Mouse (Mus musculus): ENCODE data around the gene Klhl10. TPM values are rescaled to one million over a fixed set of nuclear protein-coding genes. Genes with fewer than 3 reads are reported as not detected.

Gene Klhl10
- polyA plus RNA-seq (2014; fragmentation: Nextera tagmentation; extraction: Ambion mirVana) = 0.55 and 0.84 TPM in 2 replicates

- Histone ChIP-seq H3K27ac (replicated peaks; ENCODE audit: low read depth, low read length) (peak within 1 kb of the TSS; percentile 75), H3K9ac (ENCODE audit: low read depth, low read length) (peak within 1 kb of the TSS; percentile 95), H3K4me3 (ENCODE audit: low read depth, low read length) (peak within 1 kb of the TSS; percentile 85), H3K9me3 (ENCODE audit: control insufficient read depth, low read length) (no peaks in the 10 kb centered on the region), H3K4me1 (ENCODE audit: control insufficient read depth, insufficient read depth, low read length) (peaks cover 10% of the 10 kb centered on the region), H3K4me2 (ENCODE audit: low read depth, low read length) (peak within 1 kb of the TSS; percentile 77), H3K36me3 (ENCODE audit: control insufficient read depth, insufficient read depth, low read length) (peaks cover 14% of the 10 kb centered on the region), H3K27me3 (replicated peaks; ENCODE audit: control insufficient read depth, insufficient read depth, low read length) (no peaks in the 10 kb centered on the region)
- WGBS = 77% methylated on average over 8 of the region's 8 CpGs
- DNase-seq (ENCODE audit: low spot score) (no peak), ATAC-seq (ENCODE audit: low read depth) (no peak)
Observed at GRCm38 (mm10) chr11:100441797-100442196, at the start of gene Klhl10, which contains the start of gene Nt5c3b. Gene Klhl10 (plus strand): TSS chr11:100441917. Gene Nt5c3b (minus strand): TSS chr11:100441808.

GRCm38 (mm10) chr11:100392958-100393357 lies 48.8 kb upstream of the Klhl10 start:
- Histone ChIP-seq H3K4me3 (ENCODE audit: low read depth, low read length) (no peak overlapping the region), H3K27ac (replicated peaks; ENCODE audit: low read depth, low read length) (no peak overlapping the region), H3K9me3 (ENCODE audit: control insufficient read depth, low read length) (no peaks in the 10 kb centered on the region), H3K4me2 (ENCODE audit: low read depth, low read length) (no peak overlapping the region), H3K4me1 (ENCODE audit: control insufficient read depth, insufficient read depth, low read length) (peaks cover 50% of the 10 kb centered on the region), H3K9ac (ENCODE audit: low read depth, low read length) (no peak overlapping the region), H3K27me3 (replicated peaks; ENCODE audit: control insufficient read depth, insufficient read depth, low read length) (no peaks in the 10 kb centered on the region), H3K36me3 (ENCODE audit: control insufficient read depth, insufficient read depth, low read length) (no peaks in the 10 kb centered on the region)
- no peak for DNase-seq (ENCODE audit: low spot score)
- WGBS = 88% methylated on average over 5 of the region's 5 CpGs
- no peak for ATAC-seq (ENCODE audit: low read depth)

GRCm38 (mm10) chr11:100393733-100394132 lies 48.0 kb upstream of the Klhl10 start:
- WGBS = 74% methylated on average over 7 of the region's 7 CpGs

GRCm38 (mm10) chr11:100394353-100395074 lies 47.2 kb upstream of the Klhl10 start:
- Histone ChIP-seq H3K4me2 (ENCODE audit: low read depth, low read length) (peak overlapping the region; percentile 77), H3K4me1 (ENCODE audit: control insufficient read depth, insufficient read depth, low read length) (peaks cover 43% of the 10 kb centered on the region), H3K36me3 (ENCODE audit: control insufficient read depth, insufficient read depth, low read length) (no peaks in the 10 kb centered on the region), H3K27me3 (replicated peaks; ENCODE audit: control insufficient read depth, insufficient read depth, low read length) (no peaks in the 10 kb centered on the region), H3K9ac (ENCODE audit: low read depth, low read length) (no peak overlapping the region), H3K27ac (replicated peaks; ENCODE audit: low read depth, low read length) (no peak overlapping the region), H3K4me3 (ENCODE audit: low read depth, low read length) (no peak overlapping the region), H3K9me3 (ENCODE audit: control insufficient read depth, low read length) (no peaks in the 10 kb centered on the region)
- no peak for DNase-seq (ENCODE audit: low spot score)
- WGBS = 71% methylated on average over 5 of the region's 5 CpGs
- no peak for ATAC-seq (ENCODE audit: low read depth)

More at GRCm38 (mm10) chr11:100393733-100394132, 48.0 kb upstream of the Klhl10 start:
- H3K9ac ChIP-seq (ENCODE audit: low read depth, low read length) = no peak overlapping the region
- DNase-seq (ENCODE audit: low spot score) (peak; percentile 50), ATAC-seq (ENCODE audit: low read depth) (no peak)
- no peak overlapping the region for H3K27ac ChIP-seq (replicated peaks; ENCODE audit: low read depth, low read length)
- peaks cover 44% of the 10 kb centered on the region for H3K4me1 ChIP-seq (ENCODE audit: control insufficient read depth, insufficient read depth, low read length)
- H3K36me3 ChIP-seq (ENCODE audit: control insufficient read depth, insufficient read depth, low read length) = no peaks in the 10 kb centered on the region
- no peaks in the 10 kb centered on the region for H3K9me3 ChIP-seq (ENCODE audit: control insufficient read depth, low read length)
- H3K4me2 ChIP-seq (ENCODE audit: low read depth, low read length) = peak overlapping the region; percentile 23
- no peak overlapping the region for H3K4me3 ChIP-seq (ENCODE audit: low read depth, low read length)
- H3K27me3 ChIP-seq (replicated peaks; ENCODE audit: control insufficient read depth, insufficient read depth, low read length) = no peaks in the 10 kb centered on the region

GRCm38 (mm10) chr11:100395200-100395599 lies 46.5 kb upstream of the Klhl10 start:
- Histone ChIP-seq H3K36me3 (ENCODE audit: control insufficient read depth, insufficient read depth, low read length) (no peaks in the 10 kb centered on the region), H3K9me3 (ENCODE audit: control insufficient read depth, low read length) (no peaks in the 10 kb centered on the region), H3K4me1 (ENCODE audit: control insufficient read depth, insufficient read depth, low read length) (peaks cover 38% of the 10 kb centered on the region), H3K27me3 (replicated peaks; ENCODE audit: control insufficient read depth, insufficient read depth, low read length) (no peaks in the 10 kb centered on the region), H3K4me3 (ENCODE audit: low read depth, low read length) (peak overlapping the region; percentile 79), H3K27ac (replicated peaks; ENCODE audit: low read depth, low read length) (no peak overlapping the region), H3K4me2 (ENCODE audit: low read depth, low read length) (peak overlapping the region; percentile 77), H3K9ac (ENCODE audit: low read depth, low read length) (no peak overlapping the region)
- WGBS = 38% methylated on average over 11 of the region's 11 CpGs
- no peak for ATAC-seq (ENCODE audit: low read depth)
- no peak for DNase-seq (ENCODE audit: low spot score)

- no peak for ATAC-seq (ENCODE audit: low read depth)
- peak overlapping the region; percentile 86 for H3K27ac ChIP-seq (replicated peaks; ENCODE audit: low read depth, low read length)
- H3K4me1 ChIP-seq (ENCODE audit: control insufficient read depth, insufficient read depth, low read length) = peaks cover 32% of the 10 kb centered on the region
Observed at GRCm38 (mm10) chr11:100395861-100396631, 45.7 kb upstream of the Klhl10 start.

GRCm38 (mm10) chr11:100396886-100397599 lies 44.7 kb upstream of the Klhl10 start:
- no peak; the same call in none of the 2 replicates for ATAC-seq (ENCODE audit: low read depth)
- Histone ChIP-seq H3K4me3 (ENCODE audit: low read depth, low read length) (peak overlapping the region; percentile 79), H3K4me1 (ENCODE audit: control insufficient read depth, insufficient read depth, low read length) (peaks cover 31% of the 10 kb centered on the region), H3K9ac (ENCODE audit: low read depth, low read length) (peak overlapping the region; percentile 80), H3K9me3 (ENCODE audit: control insufficient read depth, low read length) (no peaks in the 10 kb centered on the region), H3K36me3 (ENCODE audit: control insufficient read depth, insufficient read depth, low read length) (no peaks in the 10 kb centered on the region), H3K27ac (replicated peaks; ENCODE audit: low read depth, low read length) (peak overlapping the region; percentile 86), H3K4me2 (ENCODE audit: low read depth, low read length) (peak overlapping the region; percentile 77), H3K27me3 (replicated peaks; ENCODE audit: control insufficient read depth, insufficient read depth, low read length) (no peaks in the 10 kb centered on the region)
- peak; percentile 36 for DNase-seq (ENCODE audit: low spot score)
- 4% methylated on average over 29 of the region's 42 CpGs for WGBS

More at GRCm38 (mm10) chr11:100395861-100396631, 45.7 kb upstream of the Klhl10 start:
- 30% methylated on average over 17 of the region's 17 CpGs for WGBS
- DNase-seq (ENCODE audit: low spot score) = peak; percentile 35
- Histone ChIP-seq H3K4me2 (ENCODE audit: low read depth, low read length) (peak overlapping the region; percentile 77), H3K4me3 (ENCODE audit: low read depth, low read length) (peak overlapping the region; percentile 79), H3K36me3 (ENCODE audit: control insufficient read depth, insufficient read depth, low read length) (no peaks in the 10 kb centered on the region), H3K27me3 (replicated peaks; ENCODE audit: control insufficient read depth, insufficient read depth, low read length) (no peaks in the 10 kb centered on the region), H3K9ac (ENCODE audit: low read depth, low read length) (peak overlapping the region; percentile 80), H3K9me3 (ENCODE audit: control insufficient read depth, low read length) (no peaks in the 10 kb centered on the region)
